Mouse (Mus musculus): ENCODE results near the gene Slc4a11. TPM values are rescaled to one million over a fixed set of nuclear protein-coding genes. Genes with fewer than 3 reads are reported as not detected.

Slc4a11 gene
- polyA plus RNA-seq, 1 experiment from 2014 or later = 0.50 TPM

GRCm38 (mm10) chr2:130727752-130728151 lies 30.4 kb upstream of the Slc4a11 start:
- Histone ChIP-seq H3K9ac (replicated peaks; ENCODE audit: low read depth, low read length) (no peak overlapping the region), H3K4me3 (ENCODE audit: low read depth, low read length) (no peak overlapping the region), H3K4me2 (ENCODE audit: low read depth, low read length) (no peak overlapping the region), H3K27ac (ENCODE audit: low read depth, low read length) (no peak overlapping the region), H3K27me3 (ENCODE audit: control insufficient read depth, insufficient read depth, low read length) (no peaks in the 10 kb centered on the region), H3K36me3 (ENCODE audit: control insufficient read depth, insufficient read depth, low read length) (peaks cover 85% of the 10 kb centered on the region), H3K9me3 (ENCODE audit: control insufficient read depth, low read length) (no peaks in the 10 kb centered on the region), H3K4me1 (ENCODE audit: control insufficient read depth, insufficient read depth, low read length) (no peaks in the 10 kb centered on the region)
- no peak for ATAC-seq (ENCODE audit: low read depth)
- WGBS = 96% methylated on average over 1 of the region's 1 CpGs

DNA sequence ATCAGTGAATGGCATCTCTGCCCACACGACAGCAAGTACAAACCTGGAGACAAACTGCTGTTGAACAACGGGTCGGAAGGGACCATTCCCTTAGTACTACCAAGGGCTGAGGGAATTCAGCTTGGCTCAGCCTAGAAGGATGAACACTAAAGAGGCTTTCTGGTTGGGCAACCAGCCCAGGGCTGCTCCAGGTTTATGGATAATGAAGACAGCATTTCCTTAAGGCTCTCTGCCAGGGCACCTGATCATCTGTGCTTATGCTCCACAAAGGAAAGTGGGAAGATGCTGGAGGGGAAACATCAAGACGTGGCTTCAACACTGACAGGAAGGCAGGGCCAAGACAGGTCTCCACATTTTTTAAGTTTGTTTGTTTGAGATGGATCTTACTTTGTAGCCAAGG lies 27.1 kb upstream of the Slc4a11 start:
- ATAC-seq (ENCODE audit: low read depth) = no peak
- no peaks in the 10 kb centered on the region for H3K4me1 ChIP-seq (ENCODE audit: control insufficient read depth, insufficient read depth, low read length)
- H3K36me3 ChIP-seq (ENCODE audit: control insufficient read depth, insufficient read depth, low read length) = peaks cover 76% of the 10 kb centered on the region
- no peak overlapping the region for H3K4me3 ChIP-seq (ENCODE audit: low read depth, low read length)
- H3K9me3 ChIP-seq (ENCODE audit: control insufficient read depth, low read length) = no peaks in the 10 kb centered on the region
- no peak overlapping the region for H3K27ac ChIP-seq (ENCODE audit: low read depth, low read length)
- H3K4me2 ChIP-seq (ENCODE audit: low read depth, low read length) = no peak overlapping the region
- H3K27me3 ChIP-seq (ENCODE audit: control insufficient read depth, insufficient read depth, low read length) = no peaks in the 10 kb centered on the region
- H3K9ac ChIP-seq (replicated peaks; ENCODE audit: low read depth, low read length) = no peak overlapping the region
- WGBS = 73% methylated on average over 4 of the region's 4 CpGs

DNA sequence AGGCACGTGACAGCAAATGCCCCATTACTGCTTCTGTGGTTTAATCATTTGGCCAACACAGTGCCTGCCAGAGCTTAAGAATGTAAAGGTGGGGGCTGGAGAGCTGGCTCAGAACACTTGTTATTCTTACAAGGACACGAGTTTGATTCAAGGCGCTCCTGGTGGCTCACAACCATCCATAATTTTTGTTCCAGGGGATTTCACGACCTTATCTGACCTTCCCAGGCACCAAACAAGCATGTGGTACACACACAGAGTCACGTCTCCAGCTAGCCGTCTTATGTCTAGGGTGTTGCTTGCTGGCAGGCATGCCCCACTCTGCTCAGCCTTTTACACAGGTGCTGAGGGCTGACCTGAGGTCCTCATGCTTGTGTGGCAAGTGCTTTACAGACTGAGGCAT lies 20.6 kb upstream of the Slc4a11 start:
- Histone ChIP-seq H3K9me3 (ENCODE audit: control insufficient read depth, low read length) (no peaks in the 10 kb centered on the region), H3K4me1 (ENCODE audit: control insufficient read depth, insufficient read depth, low read length) (no peaks in the 10 kb centered on the region), H3K4me2 (ENCODE audit: low read depth, low read length) (no peak overlapping the region), H3K36me3 (ENCODE audit: control insufficient read depth, insufficient read depth, low read length) (peaks cover 44% of the 10 kb centered on the region), H3K27me3 (ENCODE audit: control insufficient read depth, insufficient read depth, low read length) (no peaks in the 10 kb centered on the region), H3K9ac (replicated peaks; ENCODE audit: low read depth, low read length) (no peak overlapping the region), H3K4me3 (ENCODE audit: low read depth, low read length) (no peak overlapping the region), H3K27ac (ENCODE audit: low read depth, low read length) (no peak overlapping the region)
- no peak for ATAC-seq (ENCODE audit: low read depth)
- WGBS = 81% methylated on average over 6 of the region's 6 CpGs

GRCm38 (mm10) chr2:130707057-130707456 lies 9.7 kb upstream of the Slc4a11 start:
- WGBS = 73% methylated on average over 10 of the region's 10 CpGs
- Histone ChIP-seq H3K36me3 (ENCODE audit: control insufficient read depth, insufficient read depth, low read length) (peaks cover 39% of the 10 kb centered on the region), H3K4me1 (ENCODE audit: control insufficient read depth, insufficient read depth, low read length) (no peaks in the 10 kb centered on the region), H3K27me3 (ENCODE audit: control insufficient read depth, insufficient read depth, low read length) (no peaks in the 10 kb centered on the region), H3K4me2 (ENCODE audit: low read depth, low read length) (no peak overlapping the region), H3K27ac (ENCODE audit: low read depth, low read length) (no peak overlapping the region), H3K9me3 (ENCODE audit: control insufficient read depth, low read length) (no peaks in the 10 kb centered on the region), H3K4me3 (ENCODE audit: low read depth, low read length) (no peak overlapping the region), H3K9ac (replicated peaks; ENCODE audit: low read depth, low read length) (no peak overlapping the region)
- no peak for ATAC-seq (ENCODE audit: low read depth)

- ATAC-seq (ENCODE audit: low read depth) = no peak
- peaks cover 35% of the 10 kb centered on the region for H3K36me3 ChIP-seq (ENCODE audit: control insufficient read depth, insufficient read depth, low read length)
- WGBS = 74% methylated on average over 4 of the region's 4 CpGs
Measured at GRCm38 (mm10) chr2:130706602-130707001, 9.3 kb upstream of the Slc4a11 start.

GRCm38 (mm10) chr2:130705178-130705577 lies 7.9 kb upstream of the Slc4a11 start:
- no peak overlapping the region for H3K27ac ChIP-seq (ENCODE audit: low read depth, low read length)
- peaks cover 21% of the 10 kb centered on the region for H3K36me3 ChIP-seq (ENCODE audit: control insufficient read depth, insufficient read depth, low read length)
- no peak overlapping the region for H3K9ac ChIP-seq (replicated peaks; ENCODE audit: low read depth, low read length)
- no peaks in the 10 kb centered on the region for H3K27me3 ChIP-seq (ENCODE audit: control insufficient read depth, insufficient read depth, low read length)
- H3K4me2 ChIP-seq (ENCODE audit: low read depth, low read length) = no peak overlapping the region
- 75% methylated on average over 6 of the region's 6 CpGs for WGBS
- no peak for ATAC-seq (ENCODE audit: low read depth)
- no peaks in the 10 kb centered on the region for H3K4me1 ChIP-seq (ENCODE audit: control insufficient read depth, insufficient read depth, low read length)
- H3K9me3 ChIP-seq (ENCODE audit: control insufficient read depth, low read length) = no peaks in the 10 kb centered on the region
- no peak overlapping the region for H3K4me3 ChIP-seq (ENCODE audit: low read depth, low read length)

More at GRCm38 (mm10) chr2:130706602-130707001, 9.3 kb upstream of the Slc4a11 start:
- H3K4me2 ChIP-seq (ENCODE audit: low read depth, low read length) = no peak overlapping the region
- no peaks in the 10 kb centered on the region for H3K9me3 ChIP-seq (ENCODE audit: control insufficient read depth, low read length)
- no peak overlapping the region for H3K4me3 ChIP-seq (ENCODE audit: low read depth, low read length)
- no peak overlapping the region for H3K27ac ChIP-seq (ENCODE audit: low read depth, low read length)
- no peaks in the 10 kb centered on the region for H3K27me3 ChIP-seq (ENCODE audit: control insufficient read depth, insufficient read depth, low read length)
- H3K4me1 ChIP-seq (ENCODE audit: control insufficient read depth, insufficient read depth, low read length) = no peaks in the 10 kb centered on the region
- H3K9ac ChIP-seq (replicated peaks; ENCODE audit: low read depth, low read length) = no peak overlapping the region

DNA sequence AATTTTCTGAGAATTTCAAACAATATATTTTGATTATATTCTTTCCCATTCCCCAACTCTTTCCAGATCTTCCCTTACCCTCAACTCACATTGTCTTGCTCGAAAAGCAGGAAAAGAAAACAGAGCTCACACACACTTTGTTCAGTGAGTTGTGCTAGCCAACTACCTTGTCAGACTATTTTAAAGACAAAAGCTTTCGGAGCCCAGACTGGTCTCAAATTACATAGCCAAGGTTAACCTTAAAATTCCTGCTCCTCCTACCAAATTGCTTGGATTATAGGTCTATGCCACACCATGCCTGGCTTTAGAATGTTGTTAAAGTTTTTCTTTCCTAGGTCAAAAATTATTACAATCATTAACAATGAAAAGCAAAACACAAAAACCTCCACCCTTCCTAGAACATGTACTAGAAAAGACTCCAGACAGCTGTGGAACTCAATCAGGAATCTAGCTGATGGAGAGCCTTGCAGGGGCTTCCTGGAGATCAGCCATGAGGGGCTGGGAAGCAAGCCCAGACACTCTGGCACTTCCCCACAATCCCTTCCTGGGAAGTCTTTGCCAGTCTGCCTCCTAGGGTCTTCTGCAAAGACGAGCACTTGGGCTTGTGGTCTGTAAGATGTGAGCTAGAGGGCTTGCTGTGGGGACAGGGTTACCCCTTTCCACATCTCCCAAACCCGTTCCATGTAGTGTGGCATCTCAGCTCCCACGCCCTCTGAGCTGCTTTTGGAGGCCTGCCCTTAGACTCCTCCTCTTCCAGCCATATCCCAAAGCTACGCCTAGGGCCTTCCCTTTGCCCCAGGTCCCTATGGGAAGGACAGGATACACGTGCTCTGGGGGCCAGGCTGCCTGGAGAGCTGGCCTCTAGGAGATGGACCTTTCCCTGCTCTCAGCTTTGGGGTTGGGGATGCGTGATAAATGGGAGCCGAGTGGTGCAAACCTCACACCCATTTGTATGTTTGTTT lies 7.0 kb upstream of the Slc4a11 start:
- Histone ChIP-seq H3K4me3 (ENCODE audit: low read depth, low read length) (no peak overlapping the region), H3K9ac (replicated peaks; ENCODE audit: low read depth, low read length) (no peak overlapping the region), H3K9me3 (ENCODE audit: control insufficient read depth, low read length) (no peaks in the 10 kb centered on the region), H3K4me2 (ENCODE audit: low read depth, low read length) (no peak overlapping the region), H3K27ac (ENCODE audit: low read depth, low read length) (no peak overlapping the region), H3K27me3 (ENCODE audit: control insufficient read depth, insufficient read depth, low read length) (no peaks in the 10 kb centered on the region), H3K4me1 (ENCODE audit: control insufficient read depth, insufficient read depth, low read length) (no peaks in the 10 kb centered on the region), H3K36me3 (ENCODE audit: control insufficient read depth, insufficient read depth, low read length) (peaks cover 12% of the 10 kb centered on the region)
- 73% methylated on average over 9 of the region's 9 CpGs for WGBS
- no peak for ATAC-seq (ENCODE audit: low read depth)

DNA sequence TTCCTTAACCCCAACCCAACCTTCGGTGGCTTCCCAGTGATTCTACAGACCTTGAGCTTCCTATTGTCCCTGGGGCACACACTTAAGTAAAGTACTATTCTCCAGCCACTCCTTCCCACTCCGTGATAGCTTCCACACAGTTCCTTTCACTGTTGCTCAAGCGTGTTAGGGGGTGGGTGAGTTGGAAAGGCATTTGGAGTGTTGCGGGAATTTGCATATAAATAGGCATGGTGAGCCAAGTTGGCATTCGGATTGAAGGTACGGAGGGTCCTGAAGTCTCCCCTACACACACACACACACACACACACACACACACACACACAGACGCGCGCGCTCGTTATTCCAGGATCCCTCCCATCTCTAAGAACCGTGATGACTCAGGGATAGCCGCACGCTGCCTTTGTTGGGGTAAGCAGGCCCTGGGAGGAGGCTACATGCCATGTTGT lies 525 bp upstream of the Slc4a11 start:
- Histone ChIP-seq H3K4me3 (ENCODE audit: low read depth, low read length) (peak overlapping the region; percentile 45), H3K4me2 (ENCODE audit: low read depth, low read length) (peak overlapping the region; percentile 97), H3K27me3 (ENCODE audit: control insufficient read depth, insufficient read depth, low read length) (peaks cover 24% of the 10 kb centered on the region), H3K27ac (ENCODE audit: low read depth, low read length) (no peak overlapping the region), H3K9ac (replicated peaks; ENCODE audit: low read depth, low read length) (peak overlapping the region; percentile 50; the same call in 1 of the 2 replicates), H3K9me3 (ENCODE audit: control insufficient read depth, low read length) (no peaks in the 10 kb centered on the region), H3K4me1 (ENCODE audit: control insufficient read depth, insufficient read depth, low read length) (peaks cover 16% of the 10 kb centered on the region; the same call in 1 of the 2 replicates), H3K36me3 (ENCODE audit: control insufficient read depth, insufficient read depth, low read length) (no peaks in the 10 kb centered on the region)
- 1% methylated on average over 14 of the region's 14 CpGs for WGBS
- peak; percentile 29; the same call in 1 of the 2 replicates for ATAC-seq (ENCODE audit: low read depth)

DNA sequence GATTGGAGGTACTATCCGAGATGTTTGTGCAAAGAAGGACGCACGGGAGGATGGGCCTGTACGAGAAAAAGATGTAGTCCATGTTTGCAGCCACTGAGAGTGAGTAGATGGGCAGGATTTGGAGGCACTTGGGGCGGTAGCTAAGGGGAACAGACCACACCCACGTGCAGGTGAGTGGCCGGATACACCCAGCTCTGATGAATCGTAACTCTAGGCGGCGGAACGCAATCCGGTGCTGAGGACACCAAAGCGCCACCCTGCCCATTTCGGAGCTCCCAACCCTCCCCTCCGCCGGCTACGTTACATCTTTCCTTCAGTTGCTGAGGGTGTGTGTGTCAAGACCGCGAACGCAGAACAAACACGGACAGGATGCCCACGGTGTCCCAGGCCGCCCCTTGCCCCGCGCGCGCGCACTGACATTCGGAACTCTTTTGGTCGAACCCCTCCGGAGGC lies 593 bp downstream of the Slc4a11 start:
- Histone ChIP-seq H3K9me3 (ENCODE audit: control insufficient read depth, low read length) (no peaks in the 10 kb centered on the region), H3K27me3 (ENCODE audit: control insufficient read depth, insufficient read depth, low read length) (peaks cover 24% of the 10 kb centered on the region), H3K4me3 (ENCODE audit: low read depth, low read length) (peak overlapping the region; percentile 45), H3K4me1 (ENCODE audit: control insufficient read depth, insufficient read depth, low read length) (peaks cover 16% of the 10 kb centered on the region; the same call in 1 of the 2 replicates), H3K36me3 (ENCODE audit: control insufficient read depth, insufficient read depth, low read length) (no peaks in the 10 kb centered on the region), H3K4me2 (ENCODE audit: low read depth, low read length) (peak overlapping the region; percentile 97), H3K27ac (ENCODE audit: low read depth, low read length) (no peak overlapping the region), H3K9ac (replicated peaks; ENCODE audit: low read depth, low read length) (peak overlapping the region; percentile 50)
- ATAC-seq (ENCODE audit: low read depth) = peak; percentile 26
- 2% methylated on average over 31 of the region's 31 CpGs for WGBS
